Mouse (Mus musculus) kidney, adult 9 months (tissue): ENCODE measurements around the gene Hadhb.
"Not testable (repeated sequence)": the region's sequence is repeated elsewhere in the genome, so short reads cannot be mapped to it uniquely, and the experiment has no call there.

Experiments
- DNase-seq: peaks from one replicate; pipeline ENCODE4 v3.0.0; 2022

Hadhb gene

DNA sequence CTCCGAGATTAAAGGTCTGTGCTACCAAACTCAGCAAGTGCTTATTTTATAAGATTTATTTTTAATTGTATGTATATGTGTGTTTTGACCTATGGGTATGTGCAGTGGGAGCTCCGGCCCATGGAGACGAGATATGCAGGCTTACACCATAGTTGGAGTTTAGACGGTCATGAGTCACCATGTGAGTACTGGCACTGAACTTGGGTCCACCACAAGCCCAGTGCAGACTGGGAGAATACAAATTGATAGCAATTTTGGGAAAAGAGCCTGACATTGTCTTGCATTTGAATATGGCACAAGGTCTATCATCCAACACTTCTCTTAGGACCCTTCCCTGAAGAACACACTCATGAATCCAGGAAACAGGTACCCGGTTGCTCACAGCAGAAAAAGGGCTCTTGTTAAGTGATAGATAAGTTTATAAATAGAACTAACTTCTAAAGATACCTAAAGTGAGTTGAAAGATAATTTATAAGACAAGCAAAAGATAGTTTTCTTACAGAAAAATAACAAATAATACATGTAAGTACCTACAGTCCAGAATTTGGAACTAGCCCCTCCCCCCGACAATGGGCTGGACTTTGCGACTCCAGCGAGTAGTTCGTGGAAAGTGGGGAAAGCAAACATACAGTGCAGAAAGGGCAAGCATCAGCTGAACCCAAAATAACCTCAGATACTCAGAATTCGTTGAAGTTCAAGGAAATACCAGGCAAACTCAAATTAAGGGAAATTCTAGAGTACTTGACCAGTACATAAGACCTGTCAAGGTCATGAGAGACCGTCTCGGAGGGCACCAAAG lies 32.8 kb downstream of the Hadhb start:
- no peak for DNase-seq

DNA sequence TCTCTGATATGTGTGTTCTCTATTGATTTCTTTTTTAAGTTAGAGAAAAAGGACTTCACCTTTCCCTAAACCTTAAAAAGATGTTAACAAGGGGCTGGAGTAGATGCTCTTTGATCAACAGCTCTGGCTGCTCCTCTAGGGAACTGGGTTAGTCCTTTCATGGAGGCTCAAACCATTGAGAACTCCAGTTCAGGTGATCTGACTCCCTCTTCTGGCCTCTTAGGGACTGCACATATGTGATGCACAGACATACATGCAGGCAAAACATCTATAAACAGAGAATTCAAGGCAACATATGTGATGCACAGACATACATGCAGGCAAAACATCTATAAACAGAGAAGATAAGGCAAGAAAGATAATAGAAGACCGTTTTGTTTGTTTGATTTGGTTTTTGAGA lies 37.4 kb downstream of the Hadhb start:
- DNase-seq, result no peak

- no peak for DNase-seq
Measured at GRCm38 (mm10) chr5:30195340-30195739, 40.3 kb downstream of the Hadhb start.

GRCm38 (mm10) chr5:30198257-30198656 lies 43.2 kb downstream of the Hadhb start:
- DNase-seq, result no peak

- DNase-seq, result peak; percentile 30
Measured at GRCm38 (mm10) chr5:30201521-30201920, 46.5 kb downstream of the Hadhb start.

DNA sequence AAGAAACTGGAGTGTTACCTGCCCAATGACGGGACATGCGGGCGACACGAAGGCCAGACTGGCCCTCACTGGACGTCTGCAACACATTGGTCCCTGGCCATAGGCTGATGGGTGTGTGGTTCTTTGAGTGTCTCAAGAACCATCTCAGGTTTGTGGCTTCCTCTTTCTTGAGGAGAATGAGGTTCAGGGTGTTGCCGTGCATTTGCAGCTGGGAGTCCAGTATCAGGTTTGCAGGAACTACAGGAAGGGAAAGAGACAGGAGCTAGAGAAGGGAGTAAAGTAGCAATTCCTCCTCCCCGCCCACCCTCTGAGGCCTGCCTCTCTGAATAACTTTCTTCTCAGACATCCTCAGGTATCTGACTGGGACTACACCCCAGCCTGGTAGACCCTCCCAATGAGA lies 47.2 kb downstream of the Hadhb start:
- DNase-seq, result no peak

DNA sequence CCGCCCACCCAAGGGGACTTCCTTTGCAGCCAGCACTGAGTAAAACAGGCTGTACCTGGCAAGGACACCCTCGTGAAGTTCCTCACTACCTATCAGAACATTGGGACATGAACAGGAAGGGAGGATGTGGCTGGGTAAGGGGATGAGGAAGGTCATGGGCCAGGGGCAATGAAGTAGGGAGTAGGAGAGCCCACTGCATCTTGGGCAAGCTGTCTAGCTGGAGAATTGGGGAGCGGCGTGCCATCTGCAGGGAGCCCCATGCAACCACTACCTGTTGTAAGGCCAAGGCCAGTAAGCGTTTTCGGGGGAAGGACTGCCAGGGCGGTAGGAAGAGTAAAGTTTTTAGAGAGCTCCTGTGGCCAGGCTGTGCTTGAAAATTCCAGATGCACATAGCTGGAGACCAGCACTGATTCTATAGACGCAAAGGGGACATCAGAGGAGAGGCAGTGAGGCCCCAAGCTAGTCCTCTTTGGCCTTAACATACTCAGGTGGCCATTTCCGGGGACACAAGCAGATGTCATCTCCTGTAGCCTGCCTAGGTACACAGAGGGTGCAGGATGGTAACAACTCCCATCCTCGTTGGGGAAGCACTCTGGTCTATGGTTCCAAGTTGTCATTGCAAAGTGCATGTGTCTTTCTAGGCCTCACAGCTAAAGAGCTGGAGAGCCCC lies 48.3 kb downstream of the Hadhb start:
- DNase-seq, result no peak

GRCm38 (mm10) chr5:30204441-30204840 lies 49.4 kb downstream of the Hadhb start:
- no peak for DNase-seq

DNA sequence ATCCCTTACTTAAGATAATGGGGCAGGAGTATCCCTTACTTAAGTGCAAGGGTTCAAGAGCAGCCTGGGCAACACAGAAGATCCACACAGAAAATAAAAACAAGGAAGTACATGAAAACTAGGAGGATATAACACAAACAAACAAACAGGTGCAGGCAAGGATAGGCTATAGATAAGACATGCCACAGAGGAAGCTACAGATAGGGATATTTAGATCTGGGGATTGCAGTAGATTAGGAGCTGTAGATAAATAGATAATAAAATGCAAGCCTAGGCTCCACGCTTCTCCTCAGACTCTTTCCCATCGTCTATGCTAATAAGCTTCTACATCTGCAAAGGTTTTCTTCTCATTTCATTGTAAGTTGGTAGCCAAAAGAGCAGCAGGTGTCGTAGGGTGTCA lies 50.0 kb downstream of the Hadhb start:
- DNase-seq, result no peak

GRCm38 (mm10) chr5:30205493-30205892 lies 50.4 kb downstream of the Hadhb start, which contains the start of gene Adgrf3:
Gene Adgrf3, minus strand, starts transcription at chr5:30205722.
- DNase-seq, result no peak

- DNase-seq, result peak; percentile 41
Measured at GRCm38 (mm10) chr5:30207276-30207675, 52.2 kb downstream of the Hadhb start.

GRCm38 (mm10) chr5:30210758-30211157 lies 55.7 kb downstream of the Hadhb start:
- DNase-seq, result not testable (repeated sequence)

DNA sequence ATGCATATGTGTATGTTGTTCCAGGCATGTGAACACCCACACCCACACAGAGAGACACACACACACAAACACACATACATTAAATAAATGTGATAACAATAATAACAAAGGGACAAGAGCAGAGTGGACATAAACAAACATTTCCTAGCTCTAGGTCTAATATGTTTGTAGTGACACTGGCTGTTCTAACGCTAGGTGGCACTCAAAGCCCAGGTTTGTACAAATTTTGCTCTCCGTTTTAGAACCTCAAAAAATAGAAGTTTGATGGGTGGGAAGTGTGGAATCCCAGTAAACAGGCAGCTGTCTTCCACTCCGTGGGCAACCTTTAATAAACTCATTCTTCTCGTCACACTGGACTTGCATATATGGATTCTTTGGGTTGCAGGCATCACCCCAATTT lies 59.8 kb downstream of the Hadhb start:
- DNase-seq, result peak; percentile 61

DNA sequence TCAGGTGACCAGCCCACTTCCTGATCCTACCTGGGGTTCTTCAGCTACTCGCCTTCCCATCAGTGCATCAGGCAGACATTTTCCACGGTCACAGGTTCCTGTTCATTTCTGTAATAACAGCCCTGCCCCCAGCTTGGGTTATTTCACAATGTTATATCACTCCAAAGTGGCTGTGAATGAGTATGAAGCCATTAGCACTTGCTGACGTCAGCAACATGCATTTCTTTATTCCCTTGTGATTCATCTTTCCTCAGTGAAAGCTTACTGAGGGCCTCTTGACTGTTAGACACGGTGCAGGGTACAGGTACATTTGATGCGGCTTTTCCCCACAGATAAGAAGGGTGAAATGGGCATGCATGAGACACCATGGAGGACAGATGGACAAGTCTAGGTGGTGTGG lies 60.9 kb downstream of the Hadhb start:
- DNase-seq, result no peak

GRCm38 (mm10) chr5:30219715-30220114 lies 64.7 kb downstream of the Hadhb start:
- DNase-seq, result no peak

GRCm38 (mm10) chr5:30220666-30221065 lies 65.6 kb downstream of the Hadhb start:
- no peak for DNase-seq

DNA sequence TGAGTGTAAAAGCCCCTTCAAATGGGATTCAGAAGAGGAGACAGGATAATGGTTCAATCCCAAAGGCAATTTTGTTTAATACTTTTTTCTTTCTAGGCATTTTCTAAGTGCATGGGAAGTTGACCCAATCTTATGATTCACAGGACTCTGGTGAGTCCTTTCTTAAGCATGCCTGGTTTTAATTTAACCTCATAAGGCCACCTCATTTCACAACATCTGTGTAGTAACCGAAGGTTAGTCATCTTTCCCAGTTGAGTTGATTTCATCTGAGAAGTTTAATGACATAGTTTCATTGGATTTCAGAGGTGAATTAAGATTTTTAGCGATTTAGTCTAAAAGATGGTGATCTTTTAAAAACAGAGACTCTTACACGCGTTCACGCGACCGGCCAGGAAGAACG lies 67.6 kb downstream of the Hadhb start:
- DNase-seq, result no peak

GRCm38 (mm10) chr5:30230901-30231300 lies 75.9 kb downstream of the Hadhb start:
- peak; percentile 29 for DNase-seq

DNA sequence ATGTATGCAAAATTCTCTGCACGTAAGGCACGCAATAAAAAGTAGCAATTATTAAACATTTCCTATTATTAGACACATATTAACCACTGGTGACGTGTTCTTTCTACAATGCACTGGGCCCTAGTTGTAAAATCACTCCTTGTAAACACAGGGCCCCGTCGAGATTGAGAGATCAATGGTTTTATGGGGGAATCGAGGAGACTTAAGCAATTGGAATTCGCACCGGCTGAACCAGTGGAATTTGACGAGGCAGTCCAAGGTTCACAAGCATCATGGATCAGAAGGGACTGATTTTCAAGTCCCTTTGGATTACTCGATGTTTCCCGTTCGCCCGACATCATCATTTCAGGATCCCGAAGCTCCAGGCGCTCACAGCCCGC lies 76.8 kb downstream of the Hadhb start:
- DNase-seq, result no peak

- DNase-seq, result peak; percentile 100
Measured at GRCm38 (mm10) chr5:30232271-30232971, 77.4 kb downstream of the Hadhb start, which contains the start of gene Selenoi. Gene Selenoi, plus strand, starts transcription at chr5:30232581.

- peak; percentile 22 for DNase-seq
Measured at GRCm38 (mm10) chr5:30233042-30233441, 78.0 kb downstream of the Hadhb start.

DNA sequence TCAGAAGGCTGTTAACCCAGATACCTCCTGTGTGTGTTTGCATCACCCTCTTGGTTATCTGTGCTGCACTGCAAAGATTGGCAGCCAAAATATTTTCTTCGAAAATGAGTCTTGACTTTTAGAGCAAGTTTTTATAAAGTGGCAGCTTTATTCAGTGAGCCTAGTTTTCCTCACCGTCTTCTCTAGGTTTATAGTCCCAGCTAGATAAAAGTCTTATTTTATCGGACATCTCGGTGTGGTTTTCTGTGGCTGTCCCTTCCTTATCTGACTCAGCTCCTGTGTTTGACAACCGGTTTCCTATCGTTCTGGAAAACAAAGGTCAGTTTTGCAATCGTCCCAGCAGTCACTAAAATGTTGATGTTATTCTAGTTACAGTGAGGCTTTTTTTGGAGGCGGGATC lies 78.9 kb downstream of the Hadhb start:
- DNase-seq, result no peak
